Mouse (Mus musculus) thymus, postnatal 4 days (tissue): ENCODE results near the gene Tnfsf4.

Source experiments
- DNase-seq: peaks from one replicate; pipeline ENCODE4 v3.0.0; 2021

Gene Tnfsf4

DNA sequence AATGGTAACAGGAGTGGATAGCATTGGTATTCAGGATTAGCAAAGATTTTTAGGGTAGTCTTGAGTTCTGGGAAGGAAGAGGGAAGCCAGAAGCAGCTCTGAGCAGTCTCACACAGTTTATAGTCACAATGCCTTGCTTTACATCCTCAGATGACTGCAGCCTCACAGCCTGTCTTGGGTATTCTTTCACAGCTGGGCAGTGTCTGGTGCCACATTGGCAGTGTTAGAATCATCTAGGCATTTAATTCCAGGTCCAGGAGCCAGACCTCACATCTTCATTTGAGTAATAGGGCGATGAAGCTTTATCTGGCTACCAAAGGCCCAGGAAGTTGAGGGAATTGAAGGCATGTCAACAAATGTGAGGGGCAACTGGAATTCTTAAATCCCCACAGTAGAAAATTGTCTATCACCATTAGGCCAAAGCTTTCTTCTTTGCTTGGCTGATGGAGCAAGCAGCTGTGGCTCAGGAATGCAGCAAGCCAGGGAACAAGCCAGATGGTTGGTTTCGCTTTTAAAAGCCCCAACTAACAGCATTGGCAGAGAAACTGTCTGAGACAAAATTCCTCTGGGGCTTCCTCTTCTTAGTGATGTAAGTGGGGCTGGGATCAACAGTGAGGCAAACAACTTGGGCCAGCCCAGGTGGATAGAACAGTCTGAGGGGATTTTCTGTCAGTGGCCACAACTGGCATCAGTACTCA is 68.3 kb downstream of the Tnfsf4 start:
- no peak for DNase-seq
